Mouse (Mus musculus) lung, postnatal 0 days (tissue): ENCODE results near the gene Slc9a7.

Experiments used
- CTCF ChIP-seq: IDR thresholded peaks from 2 replicates; pipeline ENCODE4 v1.5.1; 2016; ENCODE audit warnings: antibody characterized with exemption, mild to moderate bottlenecking
- EP300 ChIP-seq: IDR thresholded peaks from 2 replicates; pipeline ENCODE4 v1.6.1; 2016; ENCODE audit warnings: antibody characterized with exemption, mild to moderate bottlenecking, control low read depth

GRCm38 (mm10) chrX:20176792-20177191 lies 114.8 kb downstream of the Slc9a7 start:
- no peak for TF ChIP-seq CTCF
- TF ChIP-seq EP300, result no peak
